Mouse (Mus musculus): Measurements from ENCODE around the gene Auts2. TPM values are rescaled to one million over a fixed set of nuclear protein-coding genes. Genes with fewer than 3 reads are reported as not detected.

The Auts2 gene
- polyA plus RNA-seq, 1 experiment from 2014 or later = 95.1 TPM

DNA sequence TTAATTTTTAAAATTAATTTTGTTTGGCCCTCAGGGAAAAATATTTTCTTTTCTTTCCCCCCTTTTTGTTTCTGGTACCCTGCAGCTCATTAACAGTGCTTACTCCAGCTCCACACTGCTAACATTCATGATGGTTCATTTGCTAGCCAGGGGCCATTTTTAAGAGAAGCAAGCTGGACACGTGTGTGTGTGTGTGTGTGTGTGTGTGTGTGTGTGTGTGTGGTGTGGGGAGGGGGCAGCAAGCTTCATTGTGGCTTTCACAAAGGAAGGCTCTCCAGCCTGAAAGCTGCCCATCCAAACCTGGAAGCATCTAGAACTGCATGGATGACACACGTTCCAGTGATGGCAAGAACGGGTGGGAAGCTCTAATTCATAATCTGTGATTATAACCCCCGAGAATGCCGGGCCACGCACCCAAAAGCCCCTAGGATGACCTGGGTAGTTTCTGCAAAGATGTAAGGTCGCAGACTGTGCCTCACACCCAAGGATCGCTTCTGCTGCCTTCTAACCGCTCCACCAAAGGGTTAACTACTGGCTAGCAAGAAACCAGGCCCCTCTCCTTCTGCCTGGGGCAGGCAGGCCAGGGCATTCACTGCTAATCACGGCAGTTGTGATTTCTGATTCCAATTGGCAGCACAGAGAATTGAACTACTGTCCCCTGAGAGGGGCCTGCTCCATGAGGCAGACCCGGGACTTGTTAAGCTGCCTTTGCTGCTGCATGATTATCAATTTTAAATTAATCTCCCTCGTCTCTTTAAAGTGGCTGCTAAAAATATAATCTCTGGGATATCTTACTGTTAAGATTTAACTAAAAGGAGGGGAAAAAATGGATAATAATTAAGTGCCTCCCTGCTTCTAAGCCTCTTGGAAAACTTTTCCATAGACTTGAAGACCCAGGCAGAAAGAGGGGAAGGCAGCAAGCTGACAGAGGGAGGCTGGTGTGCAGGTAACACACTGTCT lies 911.8 kb downstream of the Auts2 start:
- Histone ChIP-seq H3K36me3 (ENCODE audit: poor library complexity, severe bottlenecking) (no peaks in the 10 kb centered on the region), H3K9me3 (replicated peaks) (no peaks in the 10 kb centered on the region), H3K9ac (0 out of 2 replicates have a peak overlapping the region, but pooled peaks have one; percentile 17), H3K4me2 (peak overlapping the region; percentile 24), H3K27me3 (peaks cover 5% of the 10 kb centered on the region), H3K4me3 (no peak overlapping the region), H3K27ac (peak overlapping the region; percentile 87), H3K4me1 (peaks cover 37% of the 10 kb centered on the region)
- peak; percentile 68 for ATAC-seq
- 13% methylated on average over 12 of the region's 12 CpGs for WGBS

DNA sequence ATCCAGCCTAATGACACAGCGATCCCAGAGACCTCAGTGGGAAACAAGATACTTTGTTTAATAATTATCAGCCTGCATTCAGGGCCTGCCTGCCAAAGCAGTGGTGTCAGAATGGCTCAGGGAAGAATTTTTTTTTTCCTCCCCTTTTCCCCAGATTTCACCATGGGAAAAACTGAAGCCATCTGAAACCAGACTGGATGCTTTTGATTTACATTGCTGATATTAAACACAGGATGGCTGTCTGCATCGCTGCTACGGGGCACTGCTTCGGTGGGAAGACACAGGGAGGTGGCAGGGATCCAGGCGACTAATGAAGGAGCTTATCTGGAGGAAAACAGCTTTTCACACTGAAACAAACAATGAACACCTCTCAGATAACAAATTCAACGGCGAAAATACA lies 912.6 kb downstream of the Auts2 start:
- Histone ChIP-seq H3K4me2 (peak overlapping the region; percentile 24), H3K4me1 (peaks cover 37% of the 10 kb centered on the region), H3K36me3 (ENCODE audit: poor library complexity, severe bottlenecking) (no peaks in the 10 kb centered on the region), H3K9ac (no peak overlapping the region), H3K27ac (peak overlapping the region; percentile 87), H3K4me3 (no peak overlapping the region), H3K27me3 (no peaks in the 10 kb centered on the region), H3K9me3 (replicated peaks) (no peaks in the 10 kb centered on the region)
- WGBS = 4% methylated on average over 7 of the region's 7 CpGs
- peak; percentile 57; the same call in 1 of the 2 replicates for ATAC-seq

DNA sequence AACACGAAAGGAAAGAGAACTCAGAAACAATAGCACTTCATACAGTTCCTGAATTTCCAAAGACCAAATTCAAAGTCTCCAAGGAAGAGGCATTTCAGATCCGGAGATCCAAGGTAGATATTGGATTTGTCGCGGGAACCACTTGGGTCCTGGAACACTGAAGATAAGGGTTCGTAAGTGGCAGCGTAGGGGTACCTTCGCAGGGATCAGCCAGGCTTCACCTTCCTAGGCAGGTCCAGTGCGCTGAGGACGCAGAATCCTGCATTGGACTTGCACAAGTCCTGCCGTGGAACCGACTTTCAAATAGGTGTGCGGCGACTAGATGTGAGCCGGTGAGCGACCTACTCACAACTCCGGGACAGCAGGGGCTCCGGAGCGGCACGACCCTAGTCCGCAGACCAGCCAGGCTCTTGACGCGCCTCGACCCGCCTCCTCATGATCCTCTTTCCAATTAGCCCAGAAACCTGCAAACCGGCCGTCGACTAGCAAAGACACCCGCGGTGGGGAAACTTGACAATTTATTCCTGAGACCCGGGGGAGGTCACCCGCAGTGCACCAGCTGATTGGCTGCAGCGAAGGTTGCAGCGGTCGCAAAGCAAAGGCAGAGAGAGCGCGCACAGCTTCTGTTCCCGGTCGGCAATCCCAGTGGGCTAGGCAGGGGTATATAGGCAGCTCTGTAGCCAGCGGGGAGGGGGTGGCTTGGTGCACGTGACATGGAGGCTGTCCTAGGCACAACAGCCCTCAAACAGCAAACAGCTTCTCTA lies 926.8 kb downstream of the Auts2 start:
- Histone ChIP-seq H3K9me3 (replicated peaks) (no peaks in the 10 kb centered on the region), H3K4me3 (peak overlapping the region; percentile 45), H3K9ac (peak overlapping the region; percentile 61), H3K27me3 (peaks cover 50% of the 10 kb centered on the region), H3K4me1 (peaks cover 47% of the 10 kb centered on the region), H3K4me2 (peak overlapping the region; percentile 73), H3K36me3 (ENCODE audit: poor library complexity, severe bottlenecking) (no peaks in the 10 kb centered on the region), H3K27ac (peak overlapping the region; percentile 31; the same call in 1 of the 2 replicates)
- WGBS = under 1% methylated on average over 40 of the region's 40 CpGs
- peak; percentile 93 for ATAC-seq

DNA sequence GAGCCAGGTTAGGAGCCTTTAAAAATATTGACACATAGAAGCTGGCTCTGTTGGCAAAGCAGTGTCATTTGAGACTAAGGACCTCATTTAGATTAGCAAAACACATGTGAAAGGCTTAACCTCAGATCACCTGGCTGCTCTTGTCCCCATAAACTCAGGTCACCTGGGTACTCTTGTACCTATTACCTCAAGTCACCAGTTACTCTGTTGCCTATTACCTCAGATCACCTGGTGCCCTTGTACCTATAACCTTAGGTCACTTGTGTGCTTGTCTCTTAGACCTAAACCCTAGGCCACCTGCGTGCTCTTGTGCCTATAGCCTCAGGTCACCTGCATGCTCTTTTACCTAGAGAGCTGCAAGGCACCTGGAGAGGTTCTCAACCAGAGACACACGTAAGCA lies 928.9 kb downstream of the Auts2 start:
- Histone ChIP-seq H3K27ac (no peak overlapping the region), H3K27me3 (peaks cover 59% of the 10 kb centered on the region), H3K4me1 (peaks cover 57% of the 10 kb centered on the region), H3K4me2 (peak overlapping the region; percentile 73), H3K36me3 (ENCODE audit: poor library complexity, severe bottlenecking) (no peaks in the 10 kb centered on the region), H3K4me3 (peak overlapping the region; percentile 25), H3K9me3 (replicated peaks) (no peaks in the 10 kb centered on the region), H3K9ac (peak overlapping the region; percentile 34; the same call in 1 of the 2 replicates)
- WGBS = 86% methylated on average over 2 of the region's 2 CpGs
- no peak for ATAC-seq

- Histone ChIP-seq H3K4me2 (peak overlapping the region; percentile 73), H3K36me3 (ENCODE audit: poor library complexity, severe bottlenecking) (no peaks in the 10 kb centered on the region), H3K9ac (no peak overlapping the region), H3K27me3 (peaks cover 52% of the 10 kb centered on the region), H3K4me3 (no peak overlapping the region), H3K9me3 (replicated peaks) (no peaks in the 10 kb centered on the region), H3K27ac (no peak overlapping the region), H3K4me1 (peaks cover 57% of the 10 kb centered on the region)
- 87% methylated on average over 3 of the region's 3 CpGs for WGBS
- no peak for ATAC-seq
Observed at GRCm38 (mm10) chr5:131613301-131613700, 929.8 kb downstream of the Auts2 start.

DNA sequence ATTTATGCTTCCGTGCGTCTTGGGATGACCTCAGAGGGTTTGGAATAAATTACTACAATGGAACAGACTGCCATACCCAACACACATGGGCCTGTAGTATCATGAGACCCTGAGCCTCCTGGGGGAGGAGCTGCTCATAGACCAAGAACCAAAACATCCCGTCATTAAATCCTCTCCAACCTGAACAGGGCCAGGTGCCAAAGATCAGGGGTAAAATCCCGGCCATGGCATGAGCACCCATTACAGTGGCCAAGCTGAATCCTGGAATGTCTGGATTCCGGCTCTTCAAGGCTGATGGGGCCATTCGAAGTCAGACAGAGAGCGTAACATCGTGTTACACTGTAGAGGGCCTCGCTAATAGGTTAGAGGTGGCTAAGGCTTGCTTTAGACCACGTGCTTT lies 932.4 kb downstream of the Auts2 start:
- Histone ChIP-seq H3K36me3 (ENCODE audit: poor library complexity, severe bottlenecking) (no peaks in the 10 kb centered on the region), H3K4me1 (peaks cover 38% of the 10 kb centered on the region), H3K27me3 (peaks cover 44% of the 10 kb centered on the region), H3K9ac (no peak overlapping the region), H3K4me2 (peak overlapping the region; percentile 11; the same call in 1 of the 2 replicates), H3K27ac (no peak overlapping the region), H3K9me3 (replicated peaks) (no peaks in the 10 kb centered on the region), H3K4me3 (no peak overlapping the region)
- no peak for ATAC-seq
- WGBS = 76% methylated on average over 10 of the region's 10 CpGs

DNA sequence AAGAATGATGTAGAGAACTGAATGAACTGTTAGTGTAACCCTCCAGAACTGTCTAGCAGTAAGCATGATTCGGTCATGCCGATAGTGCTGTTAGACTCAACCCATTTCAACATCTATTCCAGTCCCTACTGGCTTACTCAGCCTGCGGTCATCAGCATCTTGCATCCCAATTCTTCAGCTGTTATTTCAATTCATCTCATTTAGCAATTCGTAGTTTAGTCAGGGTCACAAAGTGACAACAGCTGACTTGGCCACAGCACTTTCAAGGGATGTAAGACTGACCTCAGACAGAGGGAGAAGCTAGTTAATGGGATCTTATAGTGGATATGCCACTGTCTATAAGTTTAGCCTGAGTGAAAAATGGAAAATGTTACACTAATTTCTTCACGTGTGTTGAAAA lies 936.4 kb downstream of the Auts2 start:
- H3K4me2 ChIP-seq = no peak overlapping the region
- peaks cover 34% of the 10 kb centered on the region for H3K4me1 ChIP-seq
- H3K27me3 ChIP-seq = peaks cover 30% of the 10 kb centered on the region; the same call in 1 of the 2 replicates
- H3K36me3 ChIP-seq (ENCODE audit: poor library complexity, severe bottlenecking) = no peaks in the 10 kb centered on the region
- H3K9me3 ChIP-seq (replicated peaks) = no peaks in the 10 kb centered on the region
- no peak for ATAC-seq
- H3K9ac ChIP-seq = no peak overlapping the region
- 89% methylated on average over 5 of the region's 5 CpGs for WGBS
- no peak overlapping the region for H3K27ac ChIP-seq
- H3K4me3 ChIP-seq = no peak overlapping the region

- Histone ChIP-seq H3K36me3 (ENCODE audit: poor library complexity, severe bottlenecking) (no peaks in the 10 kb centered on the region), H3K9me3 (replicated peaks) (no peaks in the 10 kb centered on the region), H3K9ac (no peak overlapping the region), H3K4me3 (no peak overlapping the region), H3K4me1 (peaks cover 62% of the 10 kb centered on the region), H3K27ac (peak overlapping the region; percentile 88), H3K4me2 (peak overlapping the region; percentile 12; the same call in 1 of the 2 replicates), H3K27me3 (peaks cover 20% of the 10 kb centered on the region; the same call in 1 of the 2 replicates)
- WGBS = 9% methylated on average over 7 of the region's 7 CpGs
- ATAC-seq = peak; percentile 73
Observed at GRCm38 (mm10) chr5:131601934-131602692, 941.0 kb downstream of the Auts2 start.

- H3K27ac ChIP-seq = peak overlapping the region; percentile 88
- peaks cover 78% of the 10 kb centered on the region for H3K4me1 ChIP-seq
- H3K4me2 ChIP-seq = peak overlapping the region; percentile 36
- peaks cover 20% of the 10 kb centered on the region; the same call in 1 of the 2 replicates for H3K27me3 ChIP-seq
- H3K36me3 ChIP-seq (ENCODE audit: poor library complexity, severe bottlenecking) = no peaks in the 10 kb centered on the region
- H3K9ac ChIP-seq = peak overlapping the region; percentile 32; the same call in 1 of the 2 replicates
- ATAC-seq = peak; percentile 82
- no peaks in the 10 kb centered on the region for H3K9me3 ChIP-seq (replicated peaks)
- under 1% methylated on average over 14 of the region's 14 CpGs for WGBS
- H3K4me3 ChIP-seq = no peak overlapping the region
Observed at GRCm38 (mm10) chr5:131600325-131601125, 942.6 kb downstream of the Auts2 start.

DNA sequence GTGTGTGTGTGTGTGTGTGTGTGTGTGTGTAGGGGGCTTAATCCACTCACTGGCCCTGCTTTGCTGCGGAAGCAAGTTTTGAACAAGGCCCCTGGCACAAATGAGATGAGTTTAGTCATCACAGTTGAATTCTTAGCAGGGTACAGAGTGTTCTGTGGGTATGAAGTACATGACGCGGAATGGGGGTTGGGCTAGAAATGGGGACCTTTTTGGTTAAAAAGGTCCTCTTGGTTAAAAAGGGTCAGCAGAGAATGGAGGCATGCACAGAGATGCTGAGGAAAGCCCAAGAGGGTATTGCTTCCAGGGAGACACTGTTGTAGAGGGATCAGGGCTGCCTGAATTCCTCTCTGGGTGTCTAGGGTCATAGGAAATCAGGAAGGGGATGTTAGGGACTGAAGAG lies 945.6 kb downstream of the Auts2 start:
- Histone ChIP-seq H3K4me3 (no peak overlapping the region), H3K9me3 (replicated peaks) (no peaks in the 10 kb centered on the region), H3K9ac (0 out of 2 replicates have a peak overlapping the region, but pooled peaks have one; percentile 6), H3K27me3 (peaks cover 14% of the 10 kb centered on the region; the same call in 1 of the 2 replicates), H3K27ac (no peak overlapping the region), H3K4me2 (no peak overlapping the region), H3K4me1 (peaks cover 75% of the 10 kb centered on the region), H3K36me3 (ENCODE audit: poor library complexity, severe bottlenecking) (no peaks in the 10 kb centered on the region)
- 48% methylated on average over 3 of the region's 3 CpGs for WGBS
- no peak for ATAC-seq

All from forebrain, embryonic 13.5 days (tissue).